Mouse (Mus musculus): ENCODE measurements around the gene H13. TPM values are rescaled to one million over a fixed set of nuclear protein-coding genes. Genes with fewer than 3 reads are reported as not detected.

Gene H13
- polyA plus RNA-seq, 2 experiments: 27.4 to 38.1 TPM

- no peaks in the 10 kb centered on the region for H3K9me3 ChIP-seq (ENCODE audit: control insufficient read depth, low read length)
- peak; percentile 73 for ATAC-seq (ENCODE audit: insufficient read depth)
- no peak overlapping the region for H3K4me3 ChIP-seq (ENCODE audit: insufficient read depth in 1 of 2, low read depth in 2 of 2, low read length in 2 of 2)
- TF ChIP-seq EP300 (IDR thresholded peaks at IDR 0.05; ENCODE audit: low read depth) (no peak), CTCF (IDR thresholded peaks at IDR 0.05; ENCODE audit: low read depth) (peak; percentile 98)
- no peaks in the 10 kb centered on the region for H3K4me1 ChIP-seq (replicated peaks; ENCODE audit: control insufficient read depth in 2 of 2, insufficient read depth in 2 of 2, low read length in 1 of 2)
- WGBS (ENCODE audit: insufficient replicate concordance): 45% methylated on average over 20 of the region's 20 CpGs
- peaks cover 16% of the 10 kb centered on the region for H3K36me3 ChIP-seq (replicated peaks; ENCODE audit: control insufficient read depth, insufficient read depth, low read depth)
- no peak overlapping the region for H3K4me2 ChIP-seq (ENCODE audit: low read depth)
- peak; percentile 60 to 68 (median 65) for DNase-seq (ENCODE audit: low read depth in 3 of 3, low spot score in 3 of 3)
- no peak overlapping the region for H3K9ac ChIP-seq (replicated peaks)
- H3K27me3 ChIP-seq (ENCODE audit: control insufficient read depth, insufficient read depth, low read length): no peaks in the 10 kb centered on the region
- H3K27ac ChIP-seq: no peak overlapping the region
Measured at GRCm38 (mm10) chr2:152696476-152697164, 27.4 kb downstream of the H13 start.

DNA sequence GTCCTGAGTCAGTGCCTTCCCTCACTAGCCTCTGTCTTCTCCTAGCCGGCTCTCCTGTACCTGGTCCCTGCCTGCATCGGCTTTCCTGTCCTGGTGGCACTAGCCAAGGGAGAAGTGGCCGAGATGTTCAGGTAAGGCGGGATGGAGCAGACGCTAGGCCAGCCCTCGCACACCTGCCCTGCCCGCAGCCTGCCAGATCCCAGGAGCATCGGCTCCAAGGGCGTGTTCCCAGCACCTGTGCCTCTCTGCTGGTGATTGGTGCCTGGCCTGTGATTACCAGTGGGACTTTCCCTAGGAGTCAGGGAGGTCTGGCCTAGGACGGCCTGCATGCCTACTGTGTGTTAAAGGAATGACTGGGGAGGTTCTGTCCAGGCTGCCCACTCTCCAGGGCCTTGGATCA is 30.9 kb downstream of the H13 start:
- WGBS (ENCODE audit: insufficient replicate concordance): 86% methylated on average over 10 of the region's 10 CpGs
- Histone ChIP-seq H3K36me3 (replicated peaks; ENCODE audit: control insufficient read depth, insufficient read depth, low read depth) (peaks cover 34% of the 10 kb centered on the region), H3K9me3 (ENCODE audit: control insufficient read depth, low read length) (no peaks in the 10 kb centered on the region), H3K4me3 (ENCODE audit: insufficient read depth in 1 of 2, low read depth in 2 of 2, low read length in 2 of 2) (no peak overlapping the region), H3K4me1 (replicated peaks; ENCODE audit: control insufficient read depth in 2 of 2, insufficient read depth in 2 of 2, low read length in 1 of 2) (no peaks in the 10 kb centered on the region), H3K27ac (no peak overlapping the region), H3K9ac (replicated peaks) (no peak overlapping the region), H3K4me2 (ENCODE audit: low read depth) (no peak overlapping the region), H3K27me3 (ENCODE audit: control insufficient read depth, insufficient read depth, low read length) (no peaks in the 10 kb centered on the region)
- ATAC-seq (ENCODE audit: insufficient read depth): no peak
- no peak for TF ChIP-seq CTCF (IDR thresholded peaks at IDR 0.05; ENCODE audit: low read depth)
- no peak for TF ChIP-seq EP300 (IDR thresholded peaks at IDR 0.05; ENCODE audit: low read depth)
- no peak for DNase-seq (ENCODE audit: low read depth in 3 of 3, low spot score in 3 of 3)

DNA sequence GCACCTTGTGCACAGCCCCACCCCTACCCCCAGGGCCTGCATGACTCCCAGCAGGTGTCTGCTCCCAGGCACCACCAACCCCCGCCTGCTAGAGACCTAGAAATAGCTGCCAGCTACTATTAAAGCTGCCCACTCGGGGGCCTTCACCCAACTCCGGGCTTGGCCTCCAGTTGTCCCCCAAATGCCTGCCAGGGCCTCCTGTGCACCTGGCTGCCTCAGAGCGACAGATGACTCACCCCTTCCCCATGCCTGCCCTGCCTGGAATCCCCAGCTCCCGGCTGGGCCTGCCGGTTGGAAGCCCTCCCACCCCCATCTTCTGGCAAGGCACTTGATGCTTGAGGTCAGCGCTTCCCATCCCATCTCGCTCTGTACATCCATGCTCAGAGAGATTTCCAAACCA is 31.5 kb downstream of the H13 start:
- Histone ChIP-seq H3K36me3 (replicated peaks; ENCODE audit: control insufficient read depth, insufficient read depth, low read depth) (peaks cover 34% of the 10 kb centered on the region), H3K4me2 (ENCODE audit: low read depth) (no peak overlapping the region), H3K27ac (no peak overlapping the region), H3K9ac (replicated peaks) (no peak overlapping the region), H3K27me3 (ENCODE audit: control insufficient read depth, insufficient read depth, low read length) (no peaks in the 10 kb centered on the region), H3K9me3 (ENCODE audit: control insufficient read depth, low read length) (no peaks in the 10 kb centered on the region), H3K4me1 (replicated peaks; ENCODE audit: control insufficient read depth in 2 of 2, insufficient read depth in 2 of 2, low read length in 1 of 2) (no peaks in the 10 kb centered on the region), H3K4me3 (ENCODE audit: insufficient read depth in 1 of 2, low read depth in 2 of 2, low read length in 2 of 2) (no peak overlapping the region)
- ATAC-seq (ENCODE audit: insufficient read depth) (no peak), DNase-seq (ENCODE audit: low read depth in 3 of 3, low spot score in 3 of 3) (no peak)
- WGBS (ENCODE audit: insufficient replicate concordance): 87% methylated on average over 8 of the region's 8 CpGs
- no peak for TF ChIP-seq CTCF (IDR thresholded peaks at IDR 0.05; ENCODE audit: low read depth)
- TF ChIP-seq EP300 (IDR thresholded peaks at IDR 0.05; ENCODE audit: low read depth): no peak

- 85% methylated on average over 21 of the region's 21 CpGs for WGBS (ENCODE audit: insufficient replicate concordance)
- H3K27ac ChIP-seq: no peak overlapping the region
Measured at GRCm38 (mm10) chr2:152703596-152704255, 34.5 kb downstream of the H13 start.

DNA sequence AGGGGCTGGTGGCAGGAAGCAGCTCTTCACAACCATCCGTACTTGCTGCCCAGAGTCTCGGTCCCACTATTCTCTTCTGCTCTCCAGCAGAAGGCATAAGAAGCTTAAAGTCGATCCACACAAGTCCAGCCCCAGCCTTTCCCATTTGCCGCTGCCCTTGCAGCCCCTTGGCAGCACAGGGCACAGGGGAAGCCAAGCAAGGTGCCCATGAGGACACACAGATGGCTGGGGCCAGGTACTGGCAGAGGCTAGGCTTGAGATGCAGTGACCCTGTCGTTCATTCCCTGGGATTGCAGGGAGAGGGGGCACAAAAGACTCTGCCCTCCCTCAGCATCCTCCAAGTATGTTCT is 35.0 kb downstream of the H13 start:
- H3K4me1 ChIP-seq (replicated peaks; ENCODE audit: control insufficient read depth in 2 of 2, insufficient read depth in 2 of 2, low read length in 1 of 2): peaks cover 0 to 9% of the 10 kb centered on the region in 2 experiments; a peak in 2 of 4 replicates
- H3K27me3 ChIP-seq (ENCODE audit: control insufficient read depth, insufficient read depth, low read length): no peaks in the 10 kb centered on the region
- no peak overlapping the region for H3K4me2 ChIP-seq (ENCODE audit: low read depth)
- no peaks in the 10 kb centered on the region for H3K9me3 ChIP-seq (ENCODE audit: control insufficient read depth, low read length)
- H3K4me3 ChIP-seq (ENCODE audit: insufficient read depth in 1 of 2, low read depth in 2 of 2, low read length in 2 of 2): no peak overlapping the region
- no peak overlapping the region for H3K27ac ChIP-seq
- no peak for ATAC-seq (ENCODE audit: insufficient read depth)
- DNase-seq (ENCODE audit: low read depth in 3 of 3, low spot score in 3 of 3): no peak
- H3K36me3 ChIP-seq (replicated peaks; ENCODE audit: control insufficient read depth, insufficient read depth, low read depth): peaks cover 29% of the 10 kb centered on the region
- 80% methylated on average over 5 of the region's 5 CpGs for WGBS (ENCODE audit: insufficient replicate concordance)
- no peak for TF ChIP-seq EP300 (IDR thresholded peaks at IDR 0.05; ENCODE audit: low read depth)
- no peak for TF ChIP-seq CTCF (IDR thresholded peaks at IDR 0.05; ENCODE audit: low read depth)
- H3K9ac ChIP-seq (replicated peaks): no peak overlapping the region

More at GRCm38 (mm10) chr2:152703596-152704255, 34.5 kb downstream of the H13 start:
- H3K4me3 ChIP-seq (ENCODE audit: insufficient read depth in 1 of 2, low read depth in 2 of 2, low read length in 2 of 2): no peak overlapping the region
- peaks cover 0 to 9% of the 10 kb centered on the region in 2 experiments; a peak in 2 of 4 replicates for H3K4me1 ChIP-seq (replicated peaks; ENCODE audit: control insufficient read depth in 2 of 2, insufficient read depth in 2 of 2, low read length in 1 of 2)
- no peak for ATAC-seq (ENCODE audit: insufficient read depth)
- H3K36me3 ChIP-seq (replicated peaks; ENCODE audit: control insufficient read depth, insufficient read depth, low read depth): peaks cover 29% of the 10 kb centered on the region
- H3K9me3 ChIP-seq (ENCODE audit: control insufficient read depth, low read length): no peaks in the 10 kb centered on the region
- H3K27me3 ChIP-seq (ENCODE audit: control insufficient read depth, insufficient read depth, low read length): no peaks in the 10 kb centered on the region
- TF ChIP-seq CTCF (IDR thresholded peaks at IDR 0.05; ENCODE audit: low read depth) (no peak), EP300 (IDR thresholded peaks at IDR 0.05; ENCODE audit: low read depth) (no peak)
- no peak overlapping the region for H3K9ac ChIP-seq (replicated peaks)
- H3K4me2 ChIP-seq (ENCODE audit: low read depth): no peak overlapping the region
- DNase-seq (ENCODE audit: low read depth in 3 of 3, low spot score in 3 of 3): no peak

Data from liver, embryonic 14.5 days (tissue).